9 mouse cellular contexts compared by ENCODE assay signal in the genomic region with DNA sequence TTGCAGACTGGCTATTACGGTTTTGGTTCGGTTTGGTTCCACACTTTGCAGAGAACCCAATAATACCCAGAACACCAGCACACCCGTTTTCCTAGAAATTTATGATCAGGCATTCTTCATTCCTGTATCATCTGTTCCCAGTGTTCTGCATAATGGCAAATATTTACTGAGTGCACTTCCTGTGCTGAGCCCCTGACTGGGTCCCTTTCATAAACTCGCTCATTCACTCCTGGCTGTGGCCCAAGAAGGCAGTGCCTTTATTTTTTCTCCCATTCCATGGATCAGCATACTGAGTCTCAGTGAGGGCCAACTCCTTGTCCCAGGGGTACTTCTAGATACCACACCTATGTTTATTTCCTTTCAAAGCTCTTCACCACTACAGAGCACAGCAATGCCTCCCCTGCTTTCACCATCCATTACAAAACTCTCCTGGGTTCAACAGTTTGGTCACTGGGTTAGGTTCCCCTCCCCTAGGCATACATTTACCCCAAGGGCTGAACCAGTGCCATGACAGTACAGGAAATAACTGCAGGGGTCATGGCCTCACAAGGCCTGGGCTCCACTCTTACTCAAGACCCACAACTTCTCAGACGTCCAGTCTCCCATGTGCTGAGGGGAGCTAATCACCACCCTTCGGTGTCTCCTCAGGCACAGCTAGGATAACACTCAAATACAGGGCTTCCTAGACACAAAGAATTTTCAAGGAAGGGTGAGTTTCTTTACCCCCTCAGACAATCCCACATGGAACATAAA.
DNase-seq lines count a peak whose midpoint lies in the region; ATAC-seq and TF ChIP-seq lines count a peak whose summit lies in the region.
"Had no signal": no experiment of that assay in that cellular context is flagged by ENCODE, and none has a peak within 500 bp of the region (broad histone marks: within the 10 kb centered on the region; RNA-seq: fewer than 3 reads in every experiment).

No protein-coding gene starts in this region.

- peaks cover 87% of the 10 kb centered on the region for H3K4me1 ChIP-seq in kidney, embryonic 14.5 days (ENCODE audit: control insufficient read depth, insufficient read depth, low read length)
- H3K4me1 ChIP-seq in embryonic facial prominence, embryonic 10.5 days, result peaks cover 95% of the 10 kb centered on the region
- H3K4me1 ChIP-seq in limb, embryonic 10.5 days, result peaks cover 98% of the 10 kb centered on the region
- H3K4me1 ChIP-seq in midbrain, postnatal 0 days (ENCODE audit: insufficient read depth, low read length), result no peaks in the 10 kb centered on the region; the same call in 1 of the 2 replicates

- no peak overlapping the region for H3K4me3 ChIP-seq in kidney, embryonic 14.5 days (ENCODE audit: low read length)
- no peak overlapping the region for H3K4me3 ChIP-seq in embryonic facial prominence, embryonic 10.5 days
- no peak overlapping the region for H3K4me3 ChIP-seq in limb, embryonic 10.5 days
- no peak overlapping the region for H3K4me3 ChIP-seq in midbrain, postnatal 0 days (ENCODE audit: low read depth, low read length)

- ATAC-seq in kidney, embryonic 14.5 days (ENCODE audit: low FRiP score, low TSS enrichment), result peak; percentile 37
- no peak for ATAC-seq in midbrain, postnatal 0 days (ENCODE audit: low FRiP score)

- no peaks in the 10 kb centered on the region for H3K36me3 ChIP-seq in kidney, embryonic 14.5 days (ENCODE audit: control insufficient read depth, insufficient read depth, low read length)
- H3K36me3 ChIP-seq in embryonic facial prominence, embryonic 10.5 days (replicated peaks), result peaks cover 9% of the 10 kb centered on the region
- H3K36me3 ChIP-seq in limb, embryonic 10.5 days, result peaks cover 8% of the 10 kb centered on the region
- no peaks in the 10 kb centered on the region for H3K36me3 ChIP-seq in midbrain, postnatal 0 days (ENCODE audit: insufficient read depth, low read length)

- no peaks in the 10 kb centered on the region for H3K9me3 ChIP-seq in kidney, embryonic 14.5 days (ENCODE audit: control insufficient read depth, low read length)
- no peaks in the 10 kb centered on the region for H3K9me3 ChIP-seq in embryonic facial prominence, embryonic 10.5 days
- H3K9me3 ChIP-seq in limb, embryonic 10.5 days (replicated peaks), result no peaks in the 10 kb centered on the region
- no peaks in the 10 kb centered on the region for H3K9me3 ChIP-seq in midbrain, postnatal 0 days (ENCODE audit: low read length)

- TF ChIP-seq CTCF in midbrain, postnatal 0 days (IDR thresholded peaks at IDR 0.05), result no peak

- no peaks in the 10 kb centered on the region for H3K27me3 ChIP-seq in kidney, embryonic 14.5 days (ENCODE audit: control insufficient read depth, insufficient read depth, low read length)
- H3K27me3 ChIP-seq in embryonic facial prominence, embryonic 10.5 days (replicated peaks; ENCODE audit: low read depth, poor library complexity, severe bottlenecking), result no peaks in the 10 kb centered on the region
- H3K27me3 ChIP-seq in limb, embryonic 10.5 days (ENCODE audit: low read depth, poor library complexity, severe bottlenecking), result no peaks in the 10 kb centered on the region
- no peaks in the 10 kb centered on the region for H3K27me3 ChIP-seq in midbrain, postnatal 0 days (ENCODE audit: insufficient read depth, low read length)

- peak overlapping the region; percentile 18; the same call in 1 of the 2 replicates for H3K9ac ChIP-seq in kidney, embryonic 14.5 days (ENCODE audit: low read depth, low read length)
- no peak overlapping the region for H3K9ac ChIP-seq in midbrain, postnatal 0 days (replicated peaks; ENCODE audit: low read length, poor library complexity, severe bottlenecking)

- H3K4me2 ChIP-seq in kidney, embryonic 14.5 days (replicated peaks; ENCODE audit: low read depth, low read length), result no peak overlapping the region
- H3K4me2 ChIP-seq in midbrain, postnatal 0 days (ENCODE audit: low read depth, low read length, poor library complexity, severe bottlenecking), result no peak overlapping the region

- intact Hi-C loops in left cerebral cortex, postnatal 4 days (cut with DNase I), result no loop called here

- peak overlapping the region; percentile 83 for H3K27ac ChIP-seq in kidney, embryonic 14.5 days (ENCODE audit: low read depth, low read length)
- peak overlapping the region; percentile 61 for H3K27ac ChIP-seq in embryonic facial prominence, embryonic 10.5 days (replicated peaks)
- H3K27ac ChIP-seq in limb, embryonic 10.5 days, result peak overlapping the region; percentile 66; the same call in 1 of the 2 replicates
- peak overlapping the region; percentile 6; the same call in 1 of the 2 replicates for H3K27ac ChIP-seq in midbrain, postnatal 0 days (ENCODE audit: low read depth, low read length)

- DNase-seq in kidney, postnatal 14 days, result no peak
- DNase-seq in embryonic facial prominence, embryonic 10.5 days (ENCODE audit: low spot score), result no peak
- no peak for DNase-seq in limb, embryonic 10.5 days (ENCODE audit: low spot score)
- no peak for DNase-seq in midbrain, postnatal 0 days (ENCODE audit: low spot score)
- DNase-seq in cerebellum, adult 18-20 months, result no peak
- DNase-seq in left cerebral cortex, postnatal 4 days, result no peak
- DNase-seq: cerebellum, adult 9-11 months; thymus, postnatal 4 days had no signal

- 51% methylated on average over 6 of the region's 6 CpGs for WGBS in kidney, embryonic 14.5 days
- WGBS in embryonic facial prominence, embryonic 10.5 days, result 74% methylated on average over 6 of the region's 6 CpGs
- 70% methylated on average over 6 of the region's 6 CpGs for WGBS in limb, embryonic 10.5 days
- WGBS in midbrain, postnatal 0 days, result 73% methylated on average over 6 of the region's 6 CpGs

Comparison
In these comparisons a context has a peak if more than half of its experiments do, and no peak if none do; other contexts are left out.
1. H3K27ac ChIP-seq: peak in every context shown above with its lines; median percentile 83 in kidney, embryonic 14.5 days; 66 in limb, embryonic 10.5 days; 61 in embryonic facial prominence, embryonic 10.5 days; 6 in midbrain, postnatal 0 days.